Mouse (Mus musculus): Measurements from ENCODE around the gene Slc35b3.

DNA sequence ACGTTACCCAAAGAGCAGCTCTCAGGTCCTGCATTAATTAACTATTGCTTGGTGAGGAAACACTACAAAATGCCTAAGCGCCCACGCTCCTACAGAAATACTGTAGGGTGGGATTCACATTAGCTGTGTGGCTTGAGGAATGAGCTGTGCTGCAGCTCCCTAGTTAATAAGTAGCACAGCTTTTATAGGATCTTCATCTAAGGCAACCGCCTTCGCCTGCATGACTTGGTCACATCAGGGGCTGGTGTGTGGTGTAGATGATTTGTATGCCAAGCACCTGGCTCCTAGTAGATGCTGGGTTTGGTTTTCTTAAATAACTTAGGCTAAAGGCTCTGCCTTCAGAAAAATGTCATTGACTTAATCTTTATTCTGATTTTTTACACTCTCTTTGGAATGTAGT lies 15.2 kb upstream of the Slc35b3 start:
- no peak for TF ChIP-seq CTCF (IDR thresholded peaks at IDR 0.05; ENCODE audit: low read depth)
- no peak for TF ChIP-seq EP300 (IDR thresholded peaks at IDR 0.05; ENCODE audit: low read depth)

All from liver, postnatal 0 days (tissue).